Mouse (Mus musculus) hindbrain, embryonic 10.5 days (tissue): Measurements from ENCODE around the gene Gfra1. TPM values are rescaled to one million over a fixed set of nuclear protein-coding genes. Genes with fewer than 3 reads are reported as not detected.
A peak's percentile ranks its signal among the peaks of the same experiment; 100 is the strongest.

Experiments
- DNase-seq: peaks from one replicate; pipeline ENCODE4 v3.0.0-alpha.2; 2017; ENCODE audit warnings: low spot score
- H3K27ac ChIP-seq: fragments of 300-500 bp; sonication (generic); 2 replicates; pipeline ENCODE4 v1.5.1; 2016; ENCODE audit warnings: mild to moderate bottlenecking, moderate library complexity
- H3K27me3 ChIP-seq: fragments of 300-500 bp; sonication (generic); 2 replicates; pipeline ENCODE4 v1.6.1; 2016; ENCODE audit warnings: mild to moderate bottlenecking; ENCODE audit not compliant: poor library complexity, insufficient read depth, severe bottlenecking
- H3K36me3 ChIP-seq: fragments of 300-500 bp; sonication (generic); 2 replicates; pipeline ENCODE4 v1.6.1; 2016; ENCODE audit warnings: mild to moderate bottlenecking, moderate library complexity
- H3K4me1 ChIP-seq: fragments of 300-500 bp; sonication (generic); replicated peaks from 2 replicates; pipeline ENCODE4 v1.6.1; 2016; ENCODE audit warnings: mild to moderate bottlenecking
- H3K4me3 ChIP-seq: fragments of 300-500 bp; sonication (generic); 2 replicates; pipeline ENCODE4 v1.5.1; 2016; ENCODE audit warnings: mild to moderate bottlenecking, moderate library complexity
- H3K9me3 ChIP-seq: fragments of 300-500 bp; sonication (generic); 2 replicates; pipeline ENCODE4 v1.6.1; 2016; ENCODE audit warnings: mild to moderate bottlenecking, moderate library complexity
- WGBS: fragments of 180-500 bp; shearing (Covaris S2); methylation state at CpG from one replicate; pipeline ENCODE4 v1.1.7; 2016; 5-methylcytosine and 5-hydroxymethylcytosine counted together
- polyA plus RNA-seq: library from polyadenylated mRNA; unstranded; fragments of >200 nt; fragmentation: Nextera tagmentation; extraction: Ambion mirVana; gene quantifications from 2 replicates; pipeline ENCODE4 v1.2.1, GENCODE M21; 2016

Gfra1 gene
- polyA plus RNA-seq, 1 experiment from 2014 or later, result 26.7 TPM

DNA sequence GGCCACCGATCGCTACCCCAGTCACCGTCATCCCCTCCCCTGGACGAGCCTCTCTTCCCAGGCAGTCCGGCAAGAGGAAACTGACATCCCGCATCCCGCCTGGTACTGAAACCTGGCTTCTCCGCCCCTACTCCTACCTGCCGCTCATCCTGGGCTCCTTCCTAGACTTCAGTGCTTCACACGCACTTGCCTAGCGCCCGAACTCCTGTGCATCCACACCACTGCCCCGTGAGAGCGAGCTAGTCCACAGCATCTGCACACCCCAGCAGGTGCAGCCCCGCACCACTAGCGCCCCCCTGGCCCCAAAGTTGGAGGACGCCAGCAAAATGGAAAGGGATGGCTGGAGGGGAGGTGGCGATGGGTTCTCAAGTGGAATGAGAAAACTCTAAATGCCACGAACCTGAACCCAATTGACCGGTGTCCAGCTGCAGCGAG, 631 bp downstream of the Gfra1 start:
- no peaks in the 10 kb centered on the region for H3K36me3 ChIP-seq
- DNase-seq, result no peak
- H3K27ac ChIP-seq, result peak overlapping the region; percentile 89
- no peaks in the 10 kb centered on the region for H3K9me3 ChIP-seq
- under 1% methylated on average over 21 of the region's 21 CpGs for WGBS
- H3K4me3 ChIP-seq, result peak overlapping the region; percentile 65
- peaks cover 65% of the 10 kb centered on the region for H3K4me1 ChIP-seq
- H3K27me3 ChIP-seq, result peaks cover 88% of the 10 kb centered on the region

DNA sequence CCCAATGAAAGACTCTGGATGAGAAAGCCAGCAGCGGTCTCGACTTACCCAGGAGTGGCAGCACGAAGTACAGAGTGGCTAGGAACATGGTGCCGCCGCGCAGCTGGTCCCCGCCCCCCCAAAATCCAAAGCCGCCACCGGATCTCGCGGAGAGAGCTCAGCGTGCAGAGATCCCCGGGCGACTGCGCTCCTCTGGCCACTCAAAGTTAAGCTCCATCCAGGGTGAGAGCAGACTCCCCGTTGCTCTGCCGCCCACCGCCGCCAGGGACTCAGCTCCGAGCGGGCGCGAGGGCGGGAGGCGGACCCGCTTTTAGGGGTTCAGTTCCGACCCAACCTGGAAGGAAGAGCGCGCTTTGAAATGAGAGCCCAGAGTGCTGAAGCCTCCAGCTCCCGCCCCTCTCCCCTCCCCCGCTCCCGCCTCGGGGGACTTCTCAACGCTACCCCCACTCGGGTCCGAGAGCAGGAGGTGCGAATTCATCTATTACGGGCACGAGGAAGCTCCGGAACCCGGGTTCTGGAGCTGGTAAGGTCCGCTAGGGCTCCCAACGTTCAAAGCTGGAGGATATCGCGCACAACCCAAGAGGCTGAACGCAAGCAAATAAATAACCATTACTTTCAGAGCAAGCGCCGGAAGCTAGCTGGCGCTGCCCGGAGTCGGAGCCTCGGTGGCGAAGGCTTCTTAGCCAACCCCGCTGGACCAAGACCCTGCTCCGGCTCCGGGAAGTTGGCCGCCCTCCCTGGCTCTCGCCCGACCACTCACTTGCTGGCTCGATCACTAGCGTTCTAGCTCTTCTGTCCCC, 1.2 kb downstream of the Gfra1 start:
- Histone ChIP-seq H3K27ac (peak overlapping the region; percentile 89), H3K27me3 (peaks cover 82% of the 10 kb centered on the region), H3K4me1 (peaks cover 62% of the 10 kb centered on the region), H3K9me3 (no peaks in the 10 kb centered on the region), H3K36me3 (0 out of 2 replicates have a peak, but pooled peaks cover under 1% of the 10 kb centered on the region), H3K4me3 (peak overlapping the region; percentile 65)
- peak; percentile 71 for DNase-seq
- WGBS, result under 1% methylated on average over 61 of the region's 61 CpGs

DNA sequence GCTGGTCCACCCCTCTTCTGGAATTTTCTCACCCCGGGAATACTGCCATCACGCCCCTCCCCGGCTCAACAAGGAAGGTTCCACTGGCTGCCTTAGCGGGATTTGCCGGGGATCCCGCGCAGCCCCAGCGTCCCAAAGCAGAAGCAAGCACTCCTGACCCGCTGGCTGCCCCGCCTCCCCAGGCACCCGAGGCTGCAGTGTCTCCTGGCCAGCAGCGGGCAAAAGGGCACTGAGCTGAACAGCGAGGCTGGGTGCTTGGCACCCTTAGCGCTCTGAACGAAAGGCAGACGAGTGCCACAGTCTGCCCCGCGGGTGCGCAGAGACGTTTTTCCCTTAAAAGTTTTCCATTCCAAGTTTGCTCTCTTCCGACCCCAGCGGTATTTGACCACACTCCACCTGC, 2.1 kb downstream of the Gfra1 start:
- H3K36me3 ChIP-seq, result 0 out of 2 replicates have a peak, but pooled peaks cover 6% of the 10 kb centered on the region
- H3K27ac ChIP-seq, result peak overlapping the region; percentile 89
- H3K27me3 ChIP-seq, result peaks cover 75% of the 10 kb centered on the region
- H3K4me3 ChIP-seq, result peak overlapping the region; percentile 65
- peaks cover 62% of the 10 kb centered on the region for H3K4me1 ChIP-seq
- H3K9me3 ChIP-seq, result no peaks in the 10 kb centered on the region
- no peak for DNase-seq
- under 1% methylated on average over 22 of the region's 22 CpGs for WGBS

DNA sequence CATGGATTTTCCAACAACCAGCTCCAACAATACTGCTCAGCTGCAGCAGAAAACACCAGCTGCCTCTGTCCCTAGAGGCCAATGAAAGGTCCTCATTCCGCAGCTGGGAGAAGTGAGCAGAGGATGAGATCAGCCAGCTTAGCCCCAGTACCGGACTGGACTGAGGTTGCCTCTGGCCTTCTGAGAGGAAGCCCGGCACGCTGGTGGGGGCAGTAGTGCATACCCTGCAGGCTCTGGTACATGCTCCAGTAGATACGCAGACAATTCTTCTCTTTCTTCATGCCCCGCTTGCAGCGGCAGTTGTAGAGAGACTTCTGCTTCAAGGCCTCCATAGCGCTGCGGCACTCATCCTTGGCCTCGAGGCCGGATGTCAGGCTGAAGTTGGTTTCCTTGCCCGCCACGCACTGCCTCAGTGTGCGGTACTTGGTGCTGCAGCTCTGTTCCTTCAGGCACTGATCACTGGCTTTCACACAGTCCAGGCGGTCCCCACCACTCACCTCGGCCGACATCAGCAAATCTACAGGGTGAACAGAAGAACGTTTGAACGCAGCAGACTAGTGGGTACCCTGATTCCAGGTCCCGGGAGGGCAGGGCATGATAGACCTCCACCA, 2.7 kb downstream of the Gfra1 start:
- H3K4me1 ChIP-seq, result peaks cover 62% of the 10 kb centered on the region
- peaks cover 70% of the 10 kb centered on the region for H3K27me3 ChIP-seq
- DNase-seq, result peak; percentile 52
- no peaks in the 10 kb centered on the region for H3K9me3 ChIP-seq
- WGBS, result 2% methylated on average over 20 of the region's 20 CpGs
- 0 out of 2 replicates have a peak, but pooled peaks cover 6% of the 10 kb centered on the region for H3K36me3 ChIP-seq
- peak overlapping the region; percentile 89 for H3K27ac ChIP-seq
- peak overlapping the region; percentile 65 for H3K4me3 ChIP-seq

DNA sequence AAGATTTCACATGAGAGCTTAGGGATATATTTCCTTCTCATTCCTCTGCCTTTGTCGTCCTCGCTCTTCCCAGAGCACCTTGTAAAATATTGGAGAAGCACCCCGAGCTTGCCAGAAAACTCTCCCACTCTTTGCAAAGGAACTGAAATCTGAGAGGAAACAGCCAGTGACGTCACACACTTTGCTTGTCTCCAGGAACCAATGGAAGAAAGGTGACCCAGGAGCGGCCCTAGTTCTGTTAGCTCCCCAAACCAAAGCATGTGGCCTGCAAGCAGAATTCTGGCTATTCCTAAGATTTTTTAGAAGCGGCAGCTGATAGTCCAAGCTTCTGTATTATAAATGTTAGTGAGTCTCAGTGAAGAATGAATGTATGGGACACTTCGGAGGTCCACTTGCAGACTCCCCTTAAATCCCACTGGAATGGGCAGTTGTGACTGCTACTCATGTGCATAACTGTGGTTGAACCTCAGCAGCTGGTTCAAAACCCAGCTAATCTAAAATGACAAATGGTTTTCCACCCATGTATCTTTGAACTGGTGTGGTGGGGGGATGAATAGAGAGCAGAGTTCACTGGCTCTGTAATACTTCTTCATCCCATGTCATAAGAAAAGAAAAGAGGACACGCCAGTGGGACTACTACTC, 3.4 kb downstream of the Gfra1 start:
- Histone ChIP-seq H3K36me3 (0 out of 2 replicates have a peak, but pooled peaks cover 6% of the 10 kb centered on the region), H3K27ac (peak overlapping the region; percentile 89; the same call in 1 of the 2 replicates), H3K4me3 (peak overlapping the region; percentile 65), H3K27me3 (peaks cover 64% of the 10 kb centered on the region), H3K9me3 (no peaks in the 10 kb centered on the region), H3K4me1 (peaks cover 62% of the 10 kb centered on the region)
- WGBS, result 47% methylated on average over 8 of the region's 8 CpGs
- peak; percentile 21 for DNase-seq

DNA sequence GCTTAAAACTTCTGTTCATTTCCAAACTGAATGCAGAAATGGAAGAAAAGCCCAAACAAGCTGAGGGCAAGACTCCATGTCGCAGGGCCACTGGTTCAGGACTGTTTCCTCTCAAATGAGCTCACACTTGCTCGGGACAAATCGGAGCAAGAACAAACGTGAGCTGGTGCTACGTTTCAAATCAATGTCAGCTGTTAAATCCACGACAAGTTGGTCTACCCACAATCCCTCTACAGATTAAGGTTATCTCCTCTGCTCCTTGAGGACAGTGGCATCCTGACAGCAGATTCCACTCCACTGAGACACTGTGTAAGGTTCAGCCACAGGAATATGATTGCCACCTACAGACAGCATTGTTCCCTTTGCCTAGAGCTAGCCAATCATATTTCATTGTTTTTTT, 4.4 kb downstream of the Gfra1 start:
- no peak for DNase-seq
- Histone ChIP-seq H3K36me3 (peaks cover 8% of the 10 kb centered on the region; the same call in 1 of the 2 replicates), H3K27me3 (peaks cover 54% of the 10 kb centered on the region), H3K27ac (no peak overlapping the region), H3K4me1 (peaks cover 54% of the 10 kb centered on the region), H3K4me3 (0 out of 2 replicates have a peak overlapping the region, but pooled peaks have one; percentile 65), H3K9me3 (no peaks in the 10 kb centered on the region)
- WGBS, result 72% methylated on average over 6 of the region's 6 CpGs

DNA sequence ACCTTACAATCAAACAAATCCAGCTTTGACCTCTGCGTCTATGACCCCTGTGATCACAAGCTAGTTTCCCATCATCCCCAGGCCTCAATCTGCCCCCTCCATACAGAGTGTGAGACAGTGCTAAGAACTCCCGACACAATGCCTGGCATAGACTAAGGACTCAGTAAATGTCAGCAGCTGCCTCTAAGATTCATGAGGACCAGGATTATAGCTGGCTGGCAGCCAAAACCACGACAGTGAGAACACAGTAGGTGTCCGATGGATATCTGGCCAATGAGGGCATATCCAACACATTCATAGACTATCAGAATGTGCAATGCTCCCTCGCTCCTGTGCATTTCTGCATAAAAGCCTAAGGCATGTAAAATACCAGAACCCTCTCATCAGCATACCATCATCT, 5.0 kb downstream of the Gfra1 start:
- no peak for DNase-seq
- Histone ChIP-seq H3K27me3 (peaks cover 50% of the 10 kb centered on the region), H3K4me3 (0 out of 2 replicates have a peak overlapping the region, but pooled peaks have one; percentile 6), H3K36me3 (peaks cover 10% of the 10 kb centered on the region; the same call in 1 of the 2 replicates), H3K27ac (no peak overlapping the region), H3K9me3 (no peaks in the 10 kb centered on the region), H3K4me1 (peaks cover 48% of the 10 kb centered on the region)
- WGBS, result 77% methylated on average over 5 of the region's 5 CpGs

DNA sequence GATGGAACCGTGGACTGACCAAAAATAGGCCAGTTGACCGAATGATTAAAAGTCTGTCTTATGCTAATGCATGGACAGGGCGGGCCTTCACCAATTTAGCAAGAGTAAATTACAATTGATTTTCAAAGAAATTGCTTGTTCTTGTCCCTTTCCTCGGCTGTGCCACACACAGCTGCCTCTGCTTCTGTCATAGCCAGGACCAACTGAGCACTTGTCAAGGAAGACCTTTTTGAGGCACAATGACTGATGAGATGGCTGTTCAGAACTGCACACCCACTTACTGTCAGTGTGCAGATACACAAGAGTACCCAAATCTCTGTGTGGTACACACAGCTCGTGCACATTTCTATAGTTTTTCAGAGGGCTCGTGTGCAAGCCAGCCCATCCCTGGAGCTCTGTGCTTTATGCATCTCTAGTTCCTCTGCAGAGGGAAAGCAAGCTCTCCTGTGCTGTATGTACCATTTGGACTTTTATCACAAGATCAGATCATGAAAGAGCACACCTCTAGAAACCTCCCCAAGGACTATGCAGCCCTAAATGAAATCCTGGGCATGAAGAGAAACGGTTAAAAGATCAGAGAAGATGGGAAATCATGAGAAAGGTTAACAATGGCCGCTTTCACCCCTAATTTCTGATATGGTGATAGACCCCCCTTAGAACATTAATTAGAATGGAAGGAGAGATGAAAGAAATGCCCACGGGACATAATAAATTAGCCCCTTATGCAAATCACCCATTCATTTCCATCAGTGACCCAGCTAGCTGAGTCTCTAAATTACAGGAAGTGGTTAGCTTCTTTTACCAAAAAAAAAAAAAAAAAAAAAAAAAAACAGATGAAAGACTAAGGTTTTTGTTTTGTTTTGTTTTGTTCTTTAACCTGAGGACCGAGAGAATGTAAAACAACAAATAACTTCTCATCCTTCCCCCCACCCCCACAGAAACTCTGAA, 12.7 kb downstream of the Gfra1 start:
- peaks cover 41% of the 10 kb centered on the region for H3K4me1 ChIP-seq
- no peaks in the 10 kb centered on the region for H3K9me3 ChIP-seq
- H3K27me3 ChIP-seq, result no peaks in the 10 kb centered on the region
- H3K27ac ChIP-seq, result peak overlapping the region; percentile 66
- 65% methylated on average over 10 of the region's 10 CpGs for WGBS
- peaks cover 4% of the 10 kb centered on the region; the same call in 1 of the 2 replicates for H3K36me3 ChIP-seq
- no peak for DNase-seq
- H3K4me3 ChIP-seq, result no peak overlapping the region

DNA sequence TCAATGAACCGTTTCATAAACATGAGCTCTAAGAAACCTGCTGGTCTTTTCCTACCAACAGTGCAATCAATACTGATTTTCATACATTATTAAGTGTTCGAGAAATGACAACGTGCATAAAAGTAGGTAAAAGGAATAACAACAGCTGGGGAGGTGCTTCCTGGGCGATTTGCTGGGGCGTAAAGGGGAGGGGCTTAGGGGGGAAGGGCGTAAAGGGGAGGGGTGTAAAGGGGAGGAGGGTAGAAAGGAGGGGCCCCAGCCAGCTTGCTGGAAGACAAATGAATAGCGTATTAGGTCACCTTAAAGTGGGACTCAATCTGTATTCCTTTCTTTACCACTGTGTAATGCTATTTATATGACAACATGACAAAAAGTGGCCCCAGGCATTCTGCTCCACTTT, 13.9 kb downstream of the Gfra1 start:
- no peak overlapping the region for H3K27ac ChIP-seq
- H3K4me1 ChIP-seq, result peaks cover 54% of the 10 kb centered on the region
- H3K27me3 ChIP-seq, result no peaks in the 10 kb centered on the region
- DNase-seq, result no peak
- 63% methylated on average over 7 of the region's 7 CpGs for WGBS
- no peak overlapping the region for H3K4me3 ChIP-seq
- no peaks in the 10 kb centered on the region for H3K9me3 ChIP-seq
- peaks cover 4% of the 10 kb centered on the region; the same call in 1 of the 2 replicates for H3K36me3 ChIP-seq

DNA sequence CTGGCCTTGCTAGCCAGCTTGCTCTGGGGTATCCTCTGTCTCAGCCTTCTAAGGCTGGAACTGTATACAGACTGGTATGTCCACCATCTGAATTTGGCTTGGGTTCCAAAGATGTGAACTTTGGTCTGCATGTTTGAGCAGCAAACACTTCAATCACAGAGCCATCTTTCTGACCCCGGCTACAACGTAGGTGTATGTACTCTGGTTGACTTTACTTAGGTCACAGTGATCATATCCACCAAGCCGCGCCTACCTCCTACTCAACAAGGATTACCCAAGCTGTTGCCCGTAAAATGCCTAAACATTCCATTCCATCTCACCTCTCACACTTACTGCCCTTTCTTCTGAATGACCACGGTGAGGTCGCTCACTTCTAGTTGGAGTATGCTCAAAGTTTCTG, 14.5 kb downstream of the Gfra1 start:
- 89% methylated on average over 7 of the region's 7 CpGs for WGBS

DNA sequence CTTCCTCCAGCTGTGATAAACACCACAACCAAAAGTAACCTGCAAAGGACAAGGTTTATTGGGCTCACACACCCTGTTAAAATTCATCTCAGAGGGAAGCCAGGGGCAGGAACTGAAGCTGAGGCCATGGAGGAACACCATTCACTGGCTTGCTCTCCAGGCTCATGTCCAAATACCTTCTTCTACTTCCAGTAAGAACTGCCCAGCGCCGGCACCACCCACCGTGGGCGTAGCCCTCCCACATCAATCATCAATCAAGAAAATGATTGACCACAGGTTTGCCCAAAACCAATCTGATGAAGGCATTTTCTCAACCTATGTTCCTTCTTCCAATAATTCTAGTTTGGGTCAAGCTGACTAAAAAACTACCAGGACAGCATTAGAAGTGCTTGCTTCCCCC, 16.9 kb downstream of the Gfra1 start:
- Histone ChIP-seq H3K36me3 (no peaks in the 10 kb centered on the region), H3K27me3 (no peaks in the 10 kb centered on the region), H3K4me3 (no peak overlapping the region), H3K4me1 (peaks cover 58% of the 10 kb centered on the region), H3K9me3 (no peaks in the 10 kb centered on the region), H3K27ac (no peak overlapping the region)
- 88% methylated on average over 4 of the region's 4 CpGs for WGBS
- DNase-seq, result no peak

More for the DNA sequence above, 14.5 kb downstream of the Gfra1 start:
- peaks cover 2% of the 10 kb centered on the region; the same call in 1 of the 2 replicates for H3K36me3 ChIP-seq
- no peaks in the 10 kb centered on the region for H3K27me3 ChIP-seq
- no peaks in the 10 kb centered on the region for H3K9me3 ChIP-seq
- no peak overlapping the region for H3K27ac ChIP-seq
- H3K4me3 ChIP-seq, result no peak overlapping the region
- no peak for DNase-seq
- peaks cover 59% of the 10 kb centered on the region for H3K4me1 ChIP-seq
